Mouse (Mus musculus) forebrain, embryonic 11.5 days (tissue): ENCODE results near the gene Pla2g12b. TPM values are rescaled to one million over a fixed set of nuclear protein-coding genes. Genes with fewer than 3 reads are reported as not detected.
"Not testable (repeated sequence)": the region's sequence is repeated elsewhere in the genome, so short reads cannot be mapped to it uniquely, and the experiment has no call there.

ENCODE experiments used
- ATAC-seq: fragments of 200-750 bp; cut with Nextera tagmentation; replicated peaks from 2 replicates; pipeline ENCODE4 v1.8.0; 2017; ENCODE audit warnings: moderate TSS enrichment; ENCODE audit not compliant: low FRiP score
- DNase-seq: peaks from one replicate; pipeline ENCODE4 v3.0.0-alpha.2; 2017; ENCODE audit warnings: low spot score
- H3K27ac ChIP-seq: fragments of 300-500 bp; sonication (generic); 2 replicates; pipeline ENCODE4 v1.5.1; 2014; ENCODE audit warnings: low read depth, low read length
- H3K27me3 ChIP-seq: fragments of 300-500 bp; sonication (generic); 2 replicates; pipeline ENCODE4 v1.6.1; 2014; ENCODE audit warnings: mild to moderate bottlenecking, low read length, mixed read lengths; ENCODE audit not compliant: control insufficient read depth, insufficient read depth
- H3K36me3 ChIP-seq: fragments of 300-500 bp; sonication (generic); 2 replicates; pipeline ENCODE4 v1.6.1; 2014; ENCODE audit warnings: mild to moderate bottlenecking, low read length, moderate library complexity, mixed read lengths; ENCODE audit not compliant: control insufficient read depth, insufficient read depth
- H3K4me1 ChIP-seq: fragments of 300-500 bp; sonication (generic); replicated peaks from 2 replicates; pipeline ENCODE4 v1.6.1; 2014; ENCODE audit warnings: low read length, mixed read lengths; ENCODE audit not compliant: control insufficient read depth, insufficient read depth
- H3K4me2 ChIP-seq: fragments of 300-500 bp; sonication (generic); 2 replicates; pipeline ENCODE4 v1.6.1; 2014; ENCODE audit warnings: low read depth, mild to moderate bottlenecking, low read length, moderate library complexity, mixed read lengths; ENCODE audit not compliant: severe bottlenecking
- H3K4me3 ChIP-seq: fragments of 300-500 bp; sonication (generic); 2 replicates; pipeline ENCODE4 v1.5.1; 2014; ENCODE audit warnings: low read depth, low read length
- H3K9ac ChIP-seq: fragments of 300-500 bp; sonication (generic); 2 replicates; pipeline ENCODE4 v1.6.1; 2014; ENCODE audit warnings: low read length
- H3K9me3 ChIP-seq: fragments of 300-500 bp; sonication (generic); 2 replicates; pipeline ENCODE4 v1.6.1; 2016; ENCODE audit warnings: low read length, mixed read lengths; ENCODE audit not compliant: control insufficient read depth
- WGBS: fragments of 180-500 bp; shearing (Covaris S2); extraction: QIAGEN DNeasy Blood & Tissue Kit; methylation state at CpG from one replicate; pipeline ENCODE4 v1.1.7; 2014; 5-methylcytosine and 5-hydroxymethylcytosine counted together
- polyA plus RNA-seq: library from polyadenylated mRNA; unstranded; fragments of >200 nt; fragmentation: Nextera tagmentation; extraction: Ambion mirVana; gene quantifications from 2 replicates; pipeline ENCODE4 v1.2.1, GENCODE M21; 2014

Pla2g12b gene
- polyA plus RNA-seq, 1 experiment from 2014 or later: not detected

DNA sequence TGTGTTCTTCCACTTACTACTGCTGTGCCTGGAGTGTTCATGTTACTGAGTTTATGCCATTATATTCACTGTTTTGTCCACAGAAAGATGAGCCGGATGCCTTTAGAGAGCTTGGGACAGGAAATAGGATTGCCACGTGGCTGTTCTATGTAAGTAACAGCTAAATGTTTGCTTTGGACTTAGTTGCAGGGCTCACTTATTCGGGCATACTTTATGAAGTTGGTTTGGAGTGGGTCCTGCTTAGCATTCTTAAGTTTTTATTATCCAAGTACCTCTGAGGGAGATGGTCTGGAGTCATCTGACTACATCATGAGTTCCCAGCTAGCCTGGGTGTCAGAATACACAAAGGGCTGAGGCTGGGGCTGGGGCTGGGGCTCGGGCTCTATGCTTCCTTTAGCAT is 36.3 kb upstream of the Pla2g12b start:
- Histone ChIP-seq H3K36me3 (peaks cover 12% of the 10 kb centered on the region; the same call in 1 of the 2 replicates), H3K4me3 (no peak overlapping the region), H3K9ac (no peak overlapping the region), H3K9me3 (no peaks in the 10 kb centered on the region), H3K4me1 (no peaks in the 10 kb centered on the region), H3K4me2 (no peak overlapping the region), H3K27ac (no peak overlapping the region), H3K27me3 (no peaks in the 10 kb centered on the region)
- 90% methylated on average over 4 of the region's 4 CpGs for WGBS
- ATAC-seq (no peak), DNase-seq (no peak)

DNA sequence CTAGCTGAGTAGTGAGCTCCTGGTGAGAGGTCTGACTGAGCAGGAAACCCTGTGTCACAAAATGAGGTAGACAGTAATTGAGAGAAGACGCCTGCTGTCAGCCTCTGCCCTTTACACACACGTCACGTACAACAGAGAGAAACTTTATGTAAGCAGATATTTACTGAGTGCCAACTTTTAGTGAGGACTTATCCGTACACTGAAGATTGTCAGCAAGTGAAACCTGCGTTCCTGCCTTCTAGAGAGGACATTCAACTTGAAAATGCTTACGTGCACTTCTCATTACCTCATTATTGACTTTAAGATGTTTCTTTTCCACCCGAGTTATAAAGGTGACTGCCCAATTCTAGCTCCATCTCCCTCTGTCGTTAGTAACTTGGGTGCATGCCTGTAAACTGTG is 34.7 kb upstream of the Pla2g12b start:
- WGBS: 90% methylated on average over 8 of the region's 8 CpGs
- no peaks in the 10 kb centered on the region for H3K27me3 ChIP-seq
- no peak overlapping the region for H3K27ac ChIP-seq
- no peak overlapping the region for H3K9ac ChIP-seq
- DNase-seq (no peak), ATAC-seq (no peak)
- H3K9me3 ChIP-seq: no peaks in the 10 kb centered on the region
- no peaks in the 10 kb centered on the region for H3K4me1 ChIP-seq
- H3K4me3 ChIP-seq: no peak overlapping the region
- H3K4me2 ChIP-seq: no peak overlapping the region
- peaks cover 9% of the 10 kb centered on the region; the same call in 1 of the 2 replicates for H3K36me3 ChIP-seq

GRCm38 (mm10) chr10:59369426-59369825 is 34.0 kb upstream of the Pla2g12b start:
- Histone ChIP-seq H3K4me1 (no peaks in the 10 kb centered on the region), H3K4me3 (no peak overlapping the region), H3K27ac (no peak overlapping the region), H3K36me3 (peaks cover 9% of the 10 kb centered on the region; the same call in 1 of the 2 replicates), H3K27me3 (no peaks in the 10 kb centered on the region), H3K4me2 (no peak overlapping the region), H3K9me3 (no peaks in the 10 kb centered on the region), H3K9ac (no peak overlapping the region)
- ATAC-seq (no peak), DNase-seq (no peak)
- 95% methylated on average over 9 of the region's 9 CpGs for WGBS

DNA sequence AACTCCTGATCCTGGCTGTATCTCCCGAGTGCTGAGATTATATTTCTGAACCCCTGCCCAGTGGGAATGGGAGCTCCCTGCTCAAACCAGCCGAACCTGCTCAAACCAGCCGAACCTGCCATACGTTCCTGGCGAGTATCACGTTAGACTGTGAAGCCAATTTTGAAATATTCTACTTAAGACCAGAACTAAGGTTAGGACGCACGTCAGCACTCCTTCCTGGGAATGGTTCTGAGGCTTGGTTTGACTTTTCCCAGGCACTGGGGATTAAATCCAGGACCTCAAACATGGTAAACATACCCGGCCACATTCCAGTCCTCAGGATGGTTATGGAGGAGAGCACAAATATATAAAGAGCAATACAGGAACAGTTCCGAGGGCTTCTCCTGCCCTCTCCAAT is 25.6 kb upstream of the Pla2g12b start:
- H3K27me3 ChIP-seq: no peaks in the 10 kb centered on the region
- no peak overlapping the region for H3K4me2 ChIP-seq
- no peak overlapping the region for H3K4me3 ChIP-seq
- no peak overlapping the region for H3K27ac ChIP-seq
- no peak for ATAC-seq
- 95% methylated on average over 10 of the region's 10 CpGs for WGBS
- peaks cover 2% of the 10 kb centered on the region; the same call in 1 of the 2 replicates for H3K36me3 ChIP-seq
- no peaks in the 10 kb centered on the region for H3K4me1 ChIP-seq
- H3K9ac ChIP-seq: no peak overlapping the region
- no peaks in the 10 kb centered on the region for H3K9me3 ChIP-seq
- no peak for DNase-seq

DNA sequence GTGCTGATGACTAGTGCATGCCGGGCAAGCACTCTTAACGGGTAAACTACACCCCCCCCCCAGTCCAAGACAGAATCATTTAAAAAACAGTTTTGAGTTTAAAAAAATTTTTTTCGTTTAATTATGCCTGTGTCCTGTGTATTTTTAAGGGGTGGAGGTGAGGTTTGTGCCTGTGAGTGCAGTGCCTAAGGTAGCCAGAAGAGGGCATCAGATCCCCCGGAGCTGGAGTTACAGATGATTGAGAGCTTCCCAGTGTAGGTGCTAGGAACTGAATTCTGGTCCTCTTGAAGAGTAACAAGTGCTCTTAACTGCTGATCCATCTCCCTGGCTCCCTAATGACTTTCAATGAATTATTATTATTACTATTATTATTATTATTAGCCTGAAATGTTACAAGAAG is 24.7 kb upstream of the Pla2g12b start:
- Histone ChIP-seq H3K4me1 (no peaks in the 10 kb centered on the region), H3K27ac (no peak overlapping the region), H3K27me3 (no peaks in the 10 kb centered on the region), H3K9ac (no peak overlapping the region), H3K4me2 (no peak overlapping the region), H3K36me3 (no peaks in the 10 kb centered on the region), H3K9me3 (no peaks in the 10 kb centered on the region), H3K4me3 (no peak overlapping the region)
- WGBS: 92% methylated on average over 4 of the region's 4 CpGs
- ATAC-seq (no peak), DNase-seq (no peak)

GRCm38 (mm10) chr10:59379927-59380326 is 23.5 kb upstream of the Pla2g12b start:
- Histone ChIP-seq H3K36me3 (no peaks in the 10 kb centered on the region), H3K9ac (no peak overlapping the region), H3K4me3 (no peak overlapping the region), H3K4me2 (no peak overlapping the region), H3K9me3 (no peaks in the 10 kb centered on the region), H3K27ac (no peak overlapping the region), H3K4me1 (no peaks in the 10 kb centered on the region), H3K27me3 (no peaks in the 10 kb centered on the region)
- 54% methylated on average over 3 of the region's 3 CpGs for WGBS
- DNase-seq (no peak), ATAC-seq (no peak)

DNA sequence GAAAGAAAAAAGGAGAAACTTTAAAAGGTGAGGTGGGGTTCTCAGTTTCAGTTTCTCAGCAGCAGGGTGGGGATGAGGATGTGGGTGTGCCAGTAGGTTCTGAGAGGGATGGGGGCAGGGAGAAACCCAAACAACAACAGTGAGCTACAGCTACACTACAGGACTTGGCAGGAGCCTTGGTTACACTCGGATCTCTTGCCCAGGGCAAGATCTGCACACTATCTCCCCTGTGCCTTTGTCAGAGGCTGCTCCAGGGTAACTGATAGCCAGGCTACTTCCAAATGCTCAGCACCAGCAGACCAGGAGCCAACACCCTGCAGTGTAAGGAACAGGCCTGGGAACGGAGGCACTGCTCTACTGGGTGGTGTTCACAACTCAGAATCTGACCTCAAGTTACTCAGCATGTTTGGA is 23.0 kb upstream of the Pla2g12b start:
- DNase-seq: no peak
- 74% methylated on average over 2 of the region's 2 CpGs for WGBS
- Histone ChIP-seq H3K4me2 (no peak overlapping the region), H3K36me3 (no peaks in the 10 kb centered on the region), H3K4me3 (no peak overlapping the region), H3K9me3 (no peaks in the 10 kb centered on the region), H3K27me3 (no peaks in the 10 kb centered on the region), H3K27ac (no peak overlapping the region), H3K4me1 (no peaks in the 10 kb centered on the region), H3K9ac (no peak overlapping the region)
- ATAC-seq: no peak

DNA sequence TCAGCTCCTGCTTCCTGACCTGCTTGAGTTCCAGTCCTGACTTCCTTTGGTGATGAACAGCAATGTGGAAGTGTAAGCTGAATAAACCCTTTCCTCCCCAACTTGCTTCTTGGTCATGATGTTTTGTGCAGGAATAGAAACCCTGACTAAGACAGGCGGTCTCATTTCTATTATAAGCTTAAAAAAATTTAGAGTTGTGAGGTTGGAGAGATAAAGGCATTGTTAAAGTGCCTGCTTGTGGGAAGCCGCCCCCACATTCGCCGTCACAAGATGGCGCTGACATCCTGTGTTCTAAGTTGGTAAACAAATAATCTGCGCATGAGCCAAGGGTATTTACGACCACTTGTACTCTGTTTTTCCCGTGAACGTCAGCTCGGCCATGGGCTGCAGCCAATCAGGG is 21.9 kb upstream of the Pla2g12b start:
- not testable (repeated sequence) for H3K27me3 ChIP-seq, ATAC-seq, H3K4me2 ChIP-seq, H3K4me3 ChIP-seq, DNase-seq, H3K27ac ChIP-seq, H3K9ac ChIP-seq, H3K9me3 ChIP-seq, H3K4me1 ChIP-seq, H3K36me3 ChIP-seq
- WGBS: 80% methylated on average over 5 of the region's 10 CpGs

GRCm38 (mm10) chr10:59386951-59387350 is 16.5 kb upstream of the Pla2g12b start:
- no peaks in the 10 kb centered on the region for H3K27me3 ChIP-seq
- ATAC-seq: no peak
- no peaks in the 10 kb centered on the region for H3K36me3 ChIP-seq
- no peak overlapping the region for H3K9ac ChIP-seq
- 88% methylated on average over 7 of the region's 8 CpGs for WGBS
- no peak overlapping the region for H3K4me3 ChIP-seq
- no peaks in the 10 kb centered on the region; the same call in 1 of the 2 replicates for H3K9me3 ChIP-seq
- H3K4me1 ChIP-seq: no peaks in the 10 kb centered on the region
- no peak for DNase-seq
- H3K27ac ChIP-seq: no peak overlapping the region
- no peak overlapping the region for H3K4me2 ChIP-seq
